Mouse (Mus musculus): Measurements from ENCODE around the gene Zfp143.
"Not testable (repeated sequence)": the region's sequence is repeated elsewhere in the genome, so short reads cannot be mapped to it uniquely, and the experiment has no call there.

Gene Zfp143

DNA sequence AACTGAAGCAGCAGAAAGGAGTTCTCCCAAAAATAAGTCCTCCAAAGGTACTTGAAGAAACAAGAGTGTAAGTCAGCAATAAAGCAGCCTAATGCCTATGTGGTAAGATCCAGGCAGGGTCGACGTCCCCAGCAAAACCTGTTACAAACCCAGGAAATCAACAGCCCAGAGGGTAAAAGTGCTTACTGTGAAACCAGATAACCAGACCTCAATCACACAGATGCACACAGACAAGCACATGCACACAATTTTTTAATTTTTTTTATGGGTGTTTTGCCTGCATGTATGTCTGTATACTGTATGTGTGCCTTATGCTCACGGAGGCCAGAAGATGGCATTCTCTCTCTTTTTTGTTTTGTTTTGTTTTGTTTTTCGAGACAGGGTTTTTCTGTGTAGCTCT, 35.3 kb downstream of the Zfp143 start:
- DNase-seq (ENCODE audit: low spot score) = no peak

DNA sequence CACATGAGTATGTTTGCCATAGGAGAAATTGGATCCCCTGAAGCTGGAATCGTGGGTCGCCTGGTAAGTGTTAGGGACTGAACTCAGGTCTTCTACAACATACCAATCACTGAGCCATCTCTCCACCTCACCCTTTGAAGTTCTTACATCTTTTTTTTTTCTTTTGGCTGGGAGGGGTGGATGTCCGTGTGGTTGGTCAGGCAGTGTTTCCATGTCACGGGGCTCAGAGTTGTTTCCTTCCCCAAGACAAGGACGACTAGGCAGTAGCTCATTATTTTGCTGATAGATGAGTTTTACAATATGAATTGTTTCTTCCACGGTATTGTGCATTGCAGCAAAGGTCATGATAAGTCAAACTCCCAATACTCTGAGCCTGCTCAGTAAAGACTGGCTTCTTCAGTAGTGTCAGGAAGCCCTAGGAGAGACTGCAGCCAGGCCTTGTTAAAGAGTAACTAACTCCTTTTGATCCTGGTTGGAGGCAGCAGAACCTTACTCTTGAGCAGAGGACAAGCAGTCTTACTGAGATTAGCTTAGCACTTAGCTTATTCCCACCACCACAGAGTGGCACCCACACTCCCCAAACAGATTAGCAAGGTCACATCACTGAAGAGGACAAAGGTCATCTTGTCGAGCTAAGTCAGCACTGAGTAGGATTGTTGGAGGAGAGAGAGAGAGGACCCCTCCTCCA, 36.2 kb downstream of the Zfp143 start:
- DNase-seq (ENCODE audit: low spot score) = peak; percentile 36

DNA sequence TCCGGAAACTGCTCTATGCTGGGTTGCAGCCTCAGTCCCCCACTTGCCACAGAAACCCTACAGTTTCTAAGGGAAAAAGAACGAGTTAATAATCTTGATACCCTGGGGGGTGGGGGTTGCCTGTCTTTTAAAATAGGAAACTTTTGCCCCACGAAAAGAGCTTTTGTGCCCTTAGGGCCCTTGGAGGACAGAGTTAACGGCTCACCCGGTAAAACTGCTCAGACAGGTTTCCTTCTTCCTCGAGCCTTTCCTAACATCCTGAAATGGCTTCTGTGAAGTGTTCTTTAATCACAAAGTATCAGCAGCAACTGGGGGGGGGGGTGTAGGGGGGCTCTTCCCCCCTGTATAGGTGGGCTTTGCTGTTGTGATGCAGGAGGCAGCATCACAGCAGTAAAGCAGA, 39.8 kb downstream of the Zfp143 start:
- DNase-seq (ENCODE audit: low spot score) = peak; percentile 51

DNA sequence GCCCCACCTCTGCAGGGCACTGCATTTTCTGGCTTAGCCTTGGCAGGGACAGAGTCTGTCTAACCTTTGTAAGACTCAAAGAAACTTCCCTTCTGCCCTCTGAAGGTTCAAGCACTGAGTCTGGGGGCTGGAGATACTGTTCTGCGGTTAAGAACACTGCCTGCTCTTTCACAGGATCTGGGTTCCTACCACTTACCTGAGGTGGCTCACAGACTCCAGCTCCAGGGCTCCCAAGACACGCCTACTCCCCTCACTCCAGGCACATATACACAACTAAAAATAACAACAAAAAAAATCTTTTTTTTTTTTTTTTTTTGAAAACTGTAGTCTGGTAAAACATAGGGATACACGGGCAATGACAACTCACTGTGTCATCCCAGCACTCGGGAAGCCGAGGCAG, 40.2 kb downstream of the Zfp143 start:
- no peak for DNase-seq (ENCODE audit: low spot score)

DNA sequence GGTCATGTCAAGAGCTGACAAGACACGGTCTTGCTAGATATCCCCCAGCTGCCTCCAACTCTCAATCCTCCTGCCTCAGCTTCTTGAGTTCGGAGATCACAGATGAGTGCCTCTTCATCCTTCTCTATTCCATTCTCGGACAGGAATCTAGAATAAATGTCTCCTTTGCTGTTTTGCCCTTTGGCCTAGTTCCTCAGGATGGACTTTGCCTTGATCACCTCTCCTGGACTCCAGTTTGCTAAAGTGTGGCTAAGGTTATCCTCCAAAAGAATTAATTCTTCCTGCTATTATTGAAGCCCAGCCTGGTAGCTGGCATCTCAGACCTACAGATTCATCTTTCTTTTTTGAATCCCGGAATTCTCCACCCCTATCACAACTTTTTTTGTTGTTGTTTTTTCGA, 44.0 kb downstream of the Zfp143 start:
- DNase-seq (ENCODE audit: low spot score) = no peak

DNA sequence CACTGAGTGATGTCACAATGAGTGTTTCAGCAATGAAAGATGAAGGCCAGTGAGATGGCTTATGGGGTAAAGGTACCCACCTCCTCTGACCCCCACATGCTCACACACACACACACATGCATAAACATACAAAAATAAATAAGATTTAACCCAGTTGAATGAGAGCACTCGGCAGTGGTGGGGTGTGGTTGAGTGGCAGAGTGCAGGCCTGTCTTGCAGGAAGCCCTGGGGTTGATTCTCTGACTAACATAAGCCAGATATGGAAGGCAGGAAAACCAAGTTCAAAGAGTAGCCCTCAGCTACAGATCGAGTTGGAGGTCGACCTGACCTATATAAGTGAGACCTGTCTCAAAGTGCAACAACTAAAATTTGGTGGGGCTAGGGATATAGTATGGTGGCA, 45.6 kb downstream of the Zfp143 start:
- DNase-seq (ENCODE audit: low spot score) = no peak

DNA sequence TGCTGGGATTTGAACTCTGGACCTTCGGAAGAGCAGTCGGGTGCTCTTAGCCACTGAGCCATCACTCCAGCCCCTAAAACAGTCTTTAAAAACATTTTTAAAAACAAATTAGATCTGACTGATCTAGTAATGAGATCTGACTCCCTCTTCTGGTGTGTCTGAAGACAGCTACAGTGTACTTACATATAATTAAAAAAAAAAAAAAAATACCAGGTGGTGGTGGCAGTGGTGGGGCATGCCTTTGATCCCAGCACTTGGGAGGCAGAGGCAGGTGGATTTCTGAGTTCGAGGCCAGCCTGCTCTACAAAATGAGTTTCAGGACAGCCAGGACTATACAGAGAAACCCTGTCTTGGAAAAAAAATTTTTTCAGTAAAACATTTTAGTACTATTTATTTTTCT, 47.5 kb downstream of the Zfp143 start:
- DNase-seq (ENCODE audit: low spot score) = not testable (repeated sequence)

DNA sequence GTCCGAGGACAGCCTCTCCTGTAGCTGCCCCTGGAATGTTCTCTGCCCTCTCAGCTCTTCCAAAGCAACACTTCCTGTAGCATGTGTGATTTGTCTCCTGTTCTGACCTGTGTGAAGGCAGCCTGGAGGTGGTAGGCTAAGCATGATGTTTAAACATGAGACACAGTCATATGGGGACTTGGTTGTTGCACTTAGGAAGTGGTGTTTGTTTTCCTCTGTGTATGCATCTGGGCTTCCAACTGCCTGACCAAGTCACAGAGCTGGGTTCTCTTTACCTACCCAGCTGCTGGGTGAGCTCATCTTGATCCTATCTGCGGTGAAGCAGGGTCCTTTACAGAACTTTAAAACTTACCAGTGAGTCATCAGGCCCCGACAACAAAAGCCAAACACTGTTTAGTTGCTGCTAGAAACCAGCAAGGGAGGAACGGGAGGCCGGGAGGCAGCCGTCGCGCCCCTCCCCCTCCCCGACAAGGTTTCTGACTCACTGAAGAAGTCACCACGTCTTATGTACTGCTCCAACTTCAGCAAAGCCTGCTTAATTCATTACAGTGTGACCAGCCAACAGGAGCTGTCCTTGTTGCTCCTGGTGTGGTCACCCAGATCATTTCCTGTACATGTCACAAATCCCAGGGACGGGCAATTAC, 48.1 kb downstream of the Zfp143 start:
- peak; percentile 59 for DNase-seq (ENCODE audit: low spot score)

DNA sequence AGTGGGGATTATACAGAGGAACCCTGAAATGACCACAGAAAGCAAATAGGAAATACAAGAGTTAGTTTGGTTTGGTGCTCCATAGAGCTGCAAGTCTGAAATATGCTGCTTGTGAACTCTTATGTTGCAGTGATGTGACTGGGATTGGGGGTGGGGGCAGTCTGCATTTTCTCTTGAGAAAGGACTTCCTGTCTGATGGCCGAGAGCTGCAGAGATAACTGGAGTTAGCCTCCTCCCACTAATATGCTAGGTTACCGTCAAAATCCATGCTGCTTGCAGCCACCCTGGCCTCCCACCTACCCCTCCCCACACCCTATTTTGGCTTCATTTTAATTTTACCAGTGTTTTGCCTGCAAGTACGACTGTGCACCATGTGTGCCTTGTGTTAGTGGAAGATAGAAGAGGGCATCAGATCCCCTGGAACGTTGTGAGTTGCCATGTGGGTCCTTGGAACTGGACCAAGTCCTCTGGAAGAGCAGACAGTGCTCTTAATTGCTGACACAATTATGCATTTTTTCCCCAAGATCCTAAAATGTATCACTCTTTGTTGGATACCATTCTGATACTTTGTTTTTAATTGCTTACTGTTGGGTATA, 49.1 kb downstream of the Zfp143 start:
- no peak for DNase-seq (ENCODE audit: low spot score)

DNA sequence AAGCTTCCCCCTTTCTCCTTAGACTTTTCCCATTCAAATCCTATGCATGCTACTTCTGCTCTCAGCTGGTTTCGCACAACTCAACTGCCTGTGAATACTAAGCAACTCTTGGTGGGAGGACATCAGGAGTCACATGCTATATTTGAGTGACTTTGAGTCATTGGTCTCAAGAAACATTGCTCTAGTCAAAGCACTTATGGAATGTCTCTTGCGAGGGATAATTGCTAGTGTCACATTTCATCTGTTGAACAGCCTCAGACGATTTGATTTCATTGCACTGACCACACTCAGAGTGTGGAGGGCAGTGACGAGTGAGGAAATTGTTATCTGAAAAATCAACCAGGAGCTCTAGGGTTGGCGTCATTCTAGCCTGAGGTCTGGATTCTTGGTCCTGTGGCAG, 53.7 kb downstream of the Zfp143 start:
- DNase-seq (ENCODE audit: low spot score) = no peak

DNA sequence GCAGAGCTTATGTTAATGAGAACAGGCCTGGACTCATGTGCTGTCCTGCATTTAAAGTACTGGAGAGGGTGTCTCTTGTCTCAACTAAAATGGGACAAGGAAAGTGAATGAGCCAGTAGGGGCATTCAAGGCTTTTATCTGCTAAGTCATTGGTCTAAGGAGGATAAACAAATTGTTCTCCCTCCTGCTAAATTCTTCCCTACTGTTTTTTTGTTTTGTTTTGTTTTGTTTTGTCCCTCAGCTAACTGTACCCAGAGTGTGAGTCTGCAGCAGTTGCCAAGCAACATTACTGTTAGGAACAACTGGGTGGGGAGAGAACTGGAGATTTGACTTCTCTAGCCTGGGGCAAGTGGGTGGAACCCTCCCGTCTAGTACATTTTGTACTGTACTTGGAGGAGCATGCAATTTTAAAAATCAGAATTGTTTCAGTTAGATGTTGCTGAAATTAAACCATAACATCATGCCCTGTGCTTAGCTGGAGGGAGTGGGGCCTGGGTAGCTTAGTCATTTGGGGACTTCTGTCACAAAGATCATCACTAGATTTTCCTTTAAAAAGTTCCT, 55.8 kb downstream of the Zfp143 start:
- DNase-seq (ENCODE audit: low spot score) = peak; percentile 92

DNA sequence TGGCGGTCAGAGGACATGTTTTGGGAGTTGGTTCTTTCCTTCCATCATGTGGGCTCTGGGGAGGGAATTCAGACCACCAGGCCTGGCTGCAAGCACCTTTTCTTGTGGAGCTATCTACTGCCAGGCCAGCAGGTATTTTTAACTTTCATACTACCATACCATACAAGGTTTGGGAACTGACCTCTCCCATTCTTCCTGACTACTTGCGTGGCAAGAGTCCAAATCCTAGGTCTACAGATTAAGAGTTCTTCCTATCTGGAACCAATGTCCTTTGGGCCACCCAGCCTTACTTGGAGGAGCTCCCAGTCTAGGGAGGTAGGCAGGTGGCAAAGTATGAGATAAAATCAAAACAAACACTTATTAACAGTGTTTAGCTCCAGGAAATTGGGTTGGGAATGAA, 57.4 kb downstream of the Zfp143 start:
- DNase-seq (ENCODE audit: low spot score) = peak; percentile 64

DNA sequence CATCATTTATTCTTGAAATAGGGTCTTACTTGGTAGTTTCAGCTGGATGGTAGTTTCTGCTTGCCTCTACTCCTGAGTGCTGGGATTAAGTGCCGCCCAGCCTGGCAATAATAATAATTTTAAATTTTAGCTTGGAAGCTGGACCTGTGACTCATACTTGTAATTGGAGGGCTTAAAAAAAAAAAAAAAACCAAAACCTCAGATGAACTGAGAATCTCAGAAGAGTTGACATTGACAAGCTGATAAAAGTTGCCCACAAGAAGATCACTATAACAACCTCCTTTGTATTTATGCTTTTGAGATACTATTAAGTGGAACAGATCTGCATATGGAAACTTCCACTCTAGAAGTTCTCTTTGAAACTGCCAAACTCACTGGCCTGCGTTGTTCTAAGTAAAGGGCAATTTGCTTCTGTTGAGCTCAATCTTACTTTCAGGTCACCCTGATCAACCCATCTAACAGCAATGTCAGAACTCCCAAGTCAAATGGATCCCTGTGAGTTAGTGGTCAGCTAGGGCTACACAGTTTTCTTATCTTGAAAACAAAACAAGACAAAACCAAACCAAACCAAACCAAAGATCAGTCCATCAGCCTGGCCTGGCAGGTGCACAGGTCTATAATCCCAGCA, 59.3 kb downstream of the Zfp143 start:
- no peak for DNase-seq (ENCODE audit: low spot score)

DNA sequence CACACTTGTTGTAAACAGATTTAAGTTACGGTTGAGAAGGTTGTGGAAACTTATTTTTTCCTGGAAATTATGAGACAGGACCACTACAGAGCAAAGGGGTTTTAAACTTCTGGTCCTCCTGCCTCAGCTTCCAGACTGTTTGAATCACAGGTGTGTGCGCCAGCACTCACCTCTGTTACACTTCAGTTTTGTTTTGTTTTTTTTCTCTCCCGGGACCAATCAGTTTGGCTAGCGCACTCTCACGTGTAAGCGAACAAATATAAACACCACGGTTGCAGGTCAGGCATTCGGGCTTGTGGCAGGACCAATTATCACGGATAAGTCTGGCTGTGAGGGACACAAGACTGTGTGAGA, 60.1 kb downstream of the Zfp143 start:
- no peak for DNase-seq (ENCODE audit: low spot score)

DNA sequence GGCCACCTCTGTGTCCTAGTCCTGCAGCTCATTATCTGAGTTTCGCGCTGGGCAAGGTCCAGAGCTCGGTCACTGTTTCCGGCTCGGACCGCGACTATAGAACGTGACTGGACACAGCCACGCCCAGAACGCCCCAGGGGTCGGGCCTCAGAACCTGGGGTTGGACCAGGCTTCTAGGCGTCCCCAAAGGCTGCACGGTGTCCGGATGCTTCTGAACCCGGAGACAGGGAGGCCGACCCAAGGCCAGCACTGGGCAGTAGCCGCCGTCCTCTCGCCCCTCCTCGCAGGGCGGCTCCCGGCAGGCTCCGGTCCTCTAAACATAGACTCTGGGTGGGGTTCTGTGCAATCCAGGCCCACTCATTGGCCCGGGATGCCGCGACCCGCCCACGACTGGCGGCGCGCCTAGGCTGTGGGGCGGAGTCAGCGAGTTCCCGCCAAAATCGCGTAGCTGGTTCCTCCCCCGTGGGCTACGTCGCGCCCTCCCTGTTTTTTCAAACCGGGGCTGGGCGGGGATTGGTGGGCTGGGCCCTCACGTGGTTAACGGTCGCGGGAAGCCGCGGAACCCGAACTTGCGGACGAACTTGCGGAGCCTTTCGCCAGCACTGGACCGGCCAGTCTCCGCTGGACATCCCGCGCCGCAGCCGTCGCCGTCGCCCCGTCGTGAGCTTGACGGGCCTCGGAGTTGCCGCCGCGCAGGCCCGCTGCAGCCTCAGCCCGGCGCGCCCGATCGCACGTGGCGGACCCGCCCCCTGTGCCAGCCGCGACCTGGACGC, 60.7 kb downstream of the Zfp143 start, which contains the start of gene Wee1:
Gene Wee1, plus strand, starts transcription at position 531 of the 773 bp plus-strand sequence.
- DNase-seq (ENCODE audit: low spot score) = peak; percentile 99

DNA sequence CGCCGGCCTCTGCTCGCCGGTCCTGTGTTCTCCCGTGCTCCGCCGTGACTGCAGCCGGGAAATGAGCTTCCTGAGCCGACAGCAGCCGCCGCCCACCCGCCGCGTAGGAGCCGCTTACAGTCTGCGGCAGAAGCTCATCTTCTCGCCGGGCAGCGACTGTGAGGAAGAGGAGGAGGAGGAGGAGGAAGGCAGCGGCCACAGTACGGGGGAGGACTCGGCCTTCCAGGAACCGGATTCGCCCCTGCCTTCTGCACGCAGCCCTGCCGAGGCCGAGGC, 61.2 kb downstream of the Zfp143 start:
- no peak for DNase-seq (ENCODE audit: low spot score)

DNA sequence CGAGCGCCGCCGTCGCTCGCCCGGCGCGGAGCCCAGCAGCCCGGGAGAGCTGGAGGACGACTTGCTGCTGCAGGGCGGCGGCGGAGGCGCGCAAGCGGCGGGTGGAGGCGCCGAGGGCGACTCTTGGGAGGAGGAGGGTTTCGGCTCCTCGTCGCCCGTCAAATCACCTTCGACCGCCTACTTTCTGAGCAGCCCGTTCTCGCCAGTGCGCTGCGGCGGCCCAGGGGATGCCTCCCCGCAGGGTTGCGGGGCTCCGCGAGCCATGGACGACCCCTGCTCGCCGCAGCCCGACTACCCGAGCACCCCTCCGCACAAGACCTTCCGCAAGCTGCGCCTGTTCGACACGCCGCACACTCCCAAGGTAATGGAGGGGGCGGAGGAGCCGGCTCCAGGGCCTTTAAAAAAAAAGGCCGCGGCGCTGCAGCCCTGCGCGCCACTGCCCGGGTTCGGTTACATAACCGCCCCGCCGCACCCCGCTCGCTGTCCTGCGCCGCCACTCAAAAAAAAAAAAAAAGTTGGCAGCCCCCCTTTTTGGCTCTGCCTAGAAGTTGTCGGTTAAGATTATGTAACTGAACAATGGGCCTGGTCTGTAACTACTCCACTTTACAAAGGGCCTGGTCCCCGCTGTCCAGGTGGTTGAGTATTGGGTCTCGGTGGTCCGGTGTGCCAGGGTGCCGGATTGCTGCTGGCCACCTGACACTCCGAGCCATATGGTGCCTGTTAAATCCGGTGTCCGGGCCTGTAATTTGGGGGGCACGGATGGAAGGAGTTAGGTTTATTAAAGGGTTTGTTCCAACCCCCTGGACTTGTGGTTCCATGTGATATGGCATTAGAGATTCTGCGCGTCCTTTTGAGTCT, 61.8 kb downstream of the Zfp143 start:
- peak; percentile 90 for DNase-seq (ENCODE audit: low spot score)

DNA sequence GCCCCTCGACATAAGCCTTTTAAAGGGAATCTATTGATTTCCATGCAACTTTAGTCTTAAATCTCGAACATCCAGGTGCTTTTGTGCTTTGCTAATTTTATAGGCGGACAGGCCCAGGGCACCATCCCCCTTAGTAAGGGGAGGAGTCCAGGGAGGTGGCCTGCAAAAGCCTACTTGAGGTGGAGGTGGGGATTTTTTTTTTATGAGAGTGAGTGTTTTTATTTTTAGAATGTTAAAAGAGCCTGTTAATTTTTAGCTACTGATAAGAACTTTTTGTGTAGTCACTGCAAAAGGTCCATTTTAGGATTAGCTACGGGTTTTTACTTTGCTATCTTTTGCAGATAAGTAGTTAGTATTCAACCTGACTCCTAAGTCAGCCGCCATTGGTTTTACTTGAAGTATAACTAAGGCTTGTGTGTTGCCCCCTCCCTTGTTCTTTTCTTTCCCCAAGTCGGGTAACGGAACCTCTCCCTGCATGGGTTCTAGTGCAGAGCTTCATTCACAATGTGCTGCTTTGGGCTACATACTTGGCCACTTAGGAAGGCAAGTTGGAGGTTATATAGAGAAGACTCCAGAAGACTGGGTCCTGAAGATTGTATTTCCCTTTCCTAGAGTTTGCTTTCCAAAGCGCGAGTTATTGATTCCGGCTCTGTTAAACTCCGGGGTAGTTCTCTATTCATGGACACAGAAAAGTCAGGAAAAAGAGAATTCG, 63.0 kb downstream of the Zfp143 start:
- peak; percentile 72 for DNase-seq (ENCODE audit: low spot score)

DNA sequence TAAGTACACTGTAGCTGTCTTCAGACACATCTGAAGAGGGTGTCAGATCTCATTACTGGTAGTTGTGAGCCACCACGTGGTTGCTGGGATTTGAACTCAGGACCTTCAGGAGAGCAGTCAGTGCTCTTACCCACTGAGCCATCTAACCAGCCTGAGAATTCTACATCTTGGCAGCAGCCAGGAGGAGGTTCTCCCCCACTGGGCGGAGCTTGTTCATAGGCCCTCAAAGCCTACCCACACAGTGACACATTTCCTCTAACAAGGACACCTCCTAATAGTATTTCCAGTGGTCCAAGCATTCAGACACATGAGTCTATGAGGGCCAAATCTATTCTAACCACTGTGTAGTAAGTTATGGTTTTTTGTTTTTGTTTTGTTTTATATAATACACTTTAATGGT, 67.5 kb downstream of the Zfp143 start:
- DNase-seq (ENCODE audit: low spot score) = no peak

DNA sequence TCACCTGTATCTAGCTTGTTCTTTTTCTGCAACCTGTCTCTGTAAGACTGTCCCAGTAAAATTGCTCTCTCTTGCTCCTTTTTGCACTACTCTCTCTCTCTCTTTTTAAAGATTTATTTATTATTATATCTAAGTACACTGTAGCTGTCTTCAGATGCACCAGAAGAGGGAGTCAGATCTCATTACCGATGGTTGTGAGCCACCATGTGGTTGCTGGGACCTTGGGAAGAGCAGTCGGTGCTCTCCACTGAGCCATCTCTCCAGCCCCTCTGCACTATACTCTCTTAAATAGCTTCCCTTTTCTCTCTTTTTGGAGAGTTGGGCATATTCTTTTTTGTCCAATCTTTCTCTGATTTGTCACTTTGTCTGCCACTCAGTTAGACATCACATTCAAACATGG, 71.3 kb downstream of the Zfp143 start:
- not testable (repeated sequence) for DNase-seq (ENCODE audit: low spot score)

DNA sequence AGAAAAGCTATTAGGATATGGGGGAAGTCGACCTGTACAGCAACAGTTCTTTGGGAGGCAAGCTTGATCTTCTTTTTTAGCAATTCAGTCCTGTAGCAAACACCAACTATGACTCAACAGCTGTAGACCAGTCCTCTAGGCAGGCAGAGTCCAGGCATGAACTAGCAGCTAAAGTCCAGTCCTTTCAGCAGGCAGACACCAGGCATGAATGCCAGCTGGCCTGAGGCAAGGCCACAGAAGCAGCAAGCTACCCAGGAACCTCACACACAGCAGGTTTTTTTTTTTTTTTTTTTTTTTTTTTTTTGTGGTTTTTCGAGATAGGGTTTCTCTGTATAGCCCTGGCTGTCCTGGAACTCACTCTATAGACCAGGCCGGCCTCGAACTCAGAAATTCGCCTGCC, 73.0 kb downstream of the Zfp143 start:
- DNase-seq (ENCODE audit: low spot score) = no peak

Data from lung, postnatal 25 days (tissue).